Mouse (Mus musculus) liver, embryonic 14.5 days (tissue): ENCODE data around the gene Man1a.

Experiments used
- CTCF ChIP-seq: IDR thresholded peaks from 2 replicates; pipeline ENCODE4 v1.5.1; 2016; ENCODE audit warnings: antibody characterized with exemption, low read depth, control low read depth
- EP300 ChIP-seq: IDR thresholded peaks from 2 replicates; pipeline ENCODE4 v1.6.1; 2016; ENCODE audit warnings: antibody characterized with exemption, low read depth

DNA sequence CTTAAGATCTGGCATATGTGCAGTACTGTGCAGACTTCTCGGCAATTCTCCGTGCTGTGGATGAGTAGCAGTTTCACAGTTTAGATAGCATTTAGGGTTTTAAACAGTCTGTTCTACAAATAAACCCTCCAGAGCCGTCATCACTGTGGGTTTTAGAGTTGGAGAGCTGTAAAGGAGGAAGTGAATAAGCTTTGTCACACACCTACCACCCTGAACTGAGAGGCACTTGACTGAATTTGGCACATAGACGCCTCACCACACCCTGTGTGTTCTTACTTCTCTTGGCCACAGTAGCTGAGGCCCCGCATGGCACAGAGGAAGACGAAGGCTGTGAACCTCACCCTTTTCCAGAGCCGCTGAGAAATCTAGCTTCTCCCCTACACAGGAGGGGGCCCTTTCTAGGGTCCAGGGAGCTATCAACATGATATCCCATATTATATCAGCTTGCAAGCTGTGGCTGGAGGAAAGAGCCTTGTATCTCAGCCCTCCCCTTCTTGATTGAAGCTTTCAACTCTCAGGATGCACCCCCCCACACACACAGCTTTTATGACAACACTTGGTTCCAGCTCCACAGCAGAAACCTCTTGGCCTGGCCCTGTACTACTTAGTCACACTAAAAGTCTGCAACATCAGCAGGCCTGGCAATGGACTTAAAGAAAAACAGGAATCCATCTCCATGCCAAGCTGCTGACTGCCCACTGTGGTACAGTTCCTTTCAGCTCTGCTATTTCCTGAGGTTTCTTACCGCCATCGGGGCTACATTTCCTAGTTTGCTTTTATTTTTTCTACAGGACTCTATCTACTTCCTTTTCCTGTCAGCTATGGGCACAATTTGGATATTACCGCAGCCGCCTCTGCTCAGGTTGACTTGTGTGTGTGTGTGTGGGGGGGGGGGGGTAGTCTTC, 35.9 kb downstream of the Man1a start:
- no peak for TF ChIP-seq CTCF
- TF ChIP-seq EP300: peak; percentile 34
